Mouse (Mus musculus): ENCODE results near the gene Gm21954. TPM values are rescaled to one million over a fixed set of nuclear protein-coding genes. Genes with fewer than 3 reads are reported as not detected.

Gm21954 gene
- polyA plus RNA-seq, 1 experiment from 2014 or later, result not detected

Other genes starting within 250 kb of the Gm21954 start
- 73.5 and 84.6 TPM in 2 replicates for gene Dclk1, start 229.8 kb downstream of the Gm21954 start, polyA plus RNA-seq (2015; fragmentation: Nextera tagmentation; extraction: Ambion mirVana)